Mouse (Mus musculus) limb, embryonic 14.5 days (tissue): Measurements from ENCODE around the gene Stpg3. TPM values are rescaled to one million over a fixed set of nuclear protein-coding genes. Genes with fewer than 3 reads are reported as not detected.

Source experiments
- ATAC-seq: fragments of 200-750 bp; cut with Nextera tagmentation; 2 replicates; pipeline ENCODE4 v1.8.0; 2017; ENCODE audit warnings: low read depth, moderate number of reproducible peaks, moderate TSS enrichment; ENCODE audit not compliant: low FRiP score
- DNase-seq: peaks from one replicate; pipeline ENCODE4 v3.0.0-alpha.2; 2015; ENCODE audit warnings: low spot score
- H3K27ac ChIP-seq: fragments of 300-500 bp; sonication (generic); replicated peaks from 2 replicates; pipeline ENCODE4 v1.5.1; 2014; ENCODE audit warnings: low read depth, mild to moderate bottlenecking, low read length, moderate library complexity, mixed read lengths
- H3K27me3 ChIP-seq: fragments of 300-500 bp; sonication (generic); 2 replicates; pipeline ENCODE4 v1.6.1; 2014; ENCODE audit warnings: low read length, mixed read lengths; ENCODE audit not compliant: control insufficient read depth, insufficient read depth
- H3K36me3 ChIP-seq: fragments of 300-500 bp; sonication (generic); 2 replicates; pipeline ENCODE4 v1.6.1; 2014; ENCODE audit warnings: mild to moderate bottlenecking, low read length, moderate library complexity, mixed read lengths; ENCODE audit not compliant: control insufficient read depth, insufficient read depth
- H3K4me1 ChIP-seq: fragments of 300-500 bp; sonication (generic); 2 replicates; pipeline ENCODE4 v1.6.1; 2014; ENCODE audit warnings: antibody characterized with exemption, low read length, mixed read lengths; ENCODE audit not compliant: control insufficient read depth, insufficient read depth
- H3K4me2 ChIP-seq: fragments of 300-500 bp; sonication (generic); replicated peaks from 2 replicates; pipeline ENCODE4 v1.6.1; 2014; ENCODE audit warnings: low read depth, mild to moderate bottlenecking, low read length, moderate library complexity; ENCODE audit not compliant: severe bottlenecking
- H3K4me3 ChIP-seq: fragments of 300-500 bp; sonication (generic); replicated peaks from 2 replicates; pipeline ENCODE4 v1.5.1; 2014; ENCODE audit warnings: low read length
- H3K9ac ChIP-seq: fragments of 300-500 bp; sonication (generic); 2 replicates; pipeline ENCODE4 v1.6.1; 2014; ENCODE audit warnings: mild to moderate bottlenecking, low read depth, low read length, moderate library complexity; ENCODE audit not compliant: severe bottlenecking
- H3K9me3 ChIP-seq: fragments of 300-500 bp; sonication (generic); 2 replicates; pipeline ENCODE4 v1.6.1; 2016; ENCODE audit warnings: low read length; ENCODE audit not compliant: control insufficient read depth
- POLR2A ChIP-seq: fragments of 200-500 bp; IDR thresholded peaks from 2 replicates; pipeline ENCODE4 v1.8.0; 2012; ENCODE audit warnings: inconsistent platforms, mild to moderate bottlenecking, moderate library complexity, borderline replicate concordance; ENCODE audit not compliant: insufficient read depth, insufficient read length; ENCODE audit errors: extremely low read depth
- WGBS: fragments of 180-500 bp; shearing (Covaris S2); extraction: QIAGEN DNeasy Blood & Tissue Kit; methylation state at CpG from one replicate; pipeline ENCODE4 v1.1.7; 2014; 5-methylcytosine and 5-hydroxymethylcytosine counted together
- polyA plus RNA-seq, 2 experiments: library from polyadenylated mRNA; depleted of rRNA in 1 of 2; stranded (reverse) in 1 of 2; unstranded in 1 of 2; fragments of >200 nt; fragmentation: Nextera tagmentation in 1 of 2; extraction: Ambion mirVana in 1 of 2; gene quantifications; 2 replicates each; pipeline versions ENCODE4 v1.2.1 to v1.2.3; 2012 to 2014

Gene Stpg3
- polyA plus RNA-seq, 2 experiments = not detected

- no peaks in the 10 kb centered on the region for H3K9me3 ChIP-seq
- no peak for ATAC-seq
- H3K9ac ChIP-seq = no peak within 1 kb of the TSS
- H3K36me3 ChIP-seq = peaks cover 31% of the 10 kb centered on the region
- no peak for DNase-seq
- peaks cover under 1% of the 10 kb centered on the region; the same call in 1 of the 2 replicates for H3K4me1 ChIP-seq
- H3K4me2 ChIP-seq = no peak within 1 kb of the TSS
- H3K27me3 ChIP-seq = peaks cover 9% of the 10 kb centered on the region
- WGBS = 89% methylated on average over 10 of the region's 10 CpGs
- H3K4me3 ChIP-seq = no peak within 1 kb of the TSS
- H3K27ac ChIP-seq = no peak within 1 kb of the TSS
- no peak for TF ChIP-seq POLR2A
Observed at GRCm38 (mm10) chr2:25246183-25247072, 32.0 kb upstream of the Stpg3 start, which contains the start of gene AL732309.1. Gene AL732309.1, minus strand, starts transcription at chr2:25246863.

- Histone ChIP-seq H3K9ac (no peak overlapping the region), H3K36me3 (peaks cover 13% of the 10 kb centered on the region; the same call in 1 of the 2 replicates), H3K4me2 (no peak overlapping the region), H3K27me3 (peaks cover 14% of the 10 kb centered on the region), H3K4me3 (no peak overlapping the region), H3K9me3 (no peaks in the 10 kb centered on the region), H3K27ac (no peak overlapping the region), H3K4me1 (peaks cover 12% of the 10 kb centered on the region; the same call in 1 of the 2 replicates)
- no peak for ATAC-seq
- WGBS = 85% methylated on average over 4 of the region's 4 CpGs
- DNase-seq = no peak
- no peak for TF ChIP-seq POLR2A
Observed at GRCm38 (mm10) chr2:25244144-25244543, 29.7 kb upstream of the Stpg3 start.

- TF ChIP-seq POLR2A = no peak
- 79% methylated on average over 8 of the region's 8 CpGs for WGBS
Observed at GRCm38 (mm10) chr2:25243342-25243741, 28.9 kb upstream of the Stpg3 start.

GRCm38 (mm10) chr2:25242101-25242506, 27.7 kb upstream of the Stpg3 start, which contains the start of the genes Rnf208 and Cysrt1:
Gene Rnf208, plus strand, starts transcription at chr2:25242255.
Gene Cysrt1, minus strand, starts transcription at chr2:25242452.
- Histone ChIP-seq H3K27ac (no peak within 1 kb of the TSS), H3K4me1 (peaks cover 12% of the 10 kb centered on the region; the same call in 1 of the 2 replicates), H3K36me3 (no peaks in the 10 kb centered on the region), H3K4me2 (peak within 1 kb of the TSS; percentile 91), H3K27me3 (peaks cover 14% of the 10 kb centered on the region), H3K4me3 (peak within 1 kb of the TSS; percentile 50), H3K9ac (peak within 1 kb of the TSS; percentile 60), H3K9me3 (no peaks in the 10 kb centered on the region)
- 0% methylated on average over 5 of the region's 59 CpGs for WGBS
- DNase-seq = no peak
- ATAC-seq = no peak
- TF ChIP-seq POLR2A = no peak

More at GRCm38 (mm10) chr2:25243342-25243741, 28.9 kb upstream of the Stpg3 start:
- Histone ChIP-seq H3K9ac (no peak overlapping the region), H3K4me2 (no peak overlapping the region), H3K27me3 (peaks cover 14% of the 10 kb centered on the region), H3K4me1 (peaks cover 12% of the 10 kb centered on the region; the same call in 1 of the 2 replicates), H3K36me3 (peaks cover 6% of the 10 kb centered on the region; the same call in 1 of the 2 replicates), H3K9me3 (no peaks in the 10 kb centered on the region), H3K27ac (no peak overlapping the region), H3K4me3 (no peak overlapping the region)
- DNase-seq (no peak), ATAC-seq (no peak)

GRCm38 (mm10) chr2:25241438-25241775, 27.0 kb upstream of the Stpg3 start:
- Histone ChIP-seq H3K9me3 (no peaks in the 10 kb centered on the region), H3K4me3 (peak overlapping the region; percentile 50), H3K27ac (no peak overlapping the region), H3K9ac (no peak overlapping the region), H3K4me1 (peaks cover 12% of the 10 kb centered on the region; the same call in 1 of the 2 replicates), H3K36me3 (no peaks in the 10 kb centered on the region), H3K27me3 (peaks cover 14% of the 10 kb centered on the region), H3K4me2 (peak overlapping the region; percentile 91)
- TF ChIP-seq POLR2A = no peak
- 4% methylated on average over 6 of the region's 6 CpGs for WGBS
- DNase-seq (no peak), ATAC-seq (no peak)
